Mouse (Mus musculus): ENCODE results near the gene Trmt1l.
A peak's percentile ranks its signal among the peaks of the same experiment; 100 is the strongest.

Gene Trmt1l

DNA sequence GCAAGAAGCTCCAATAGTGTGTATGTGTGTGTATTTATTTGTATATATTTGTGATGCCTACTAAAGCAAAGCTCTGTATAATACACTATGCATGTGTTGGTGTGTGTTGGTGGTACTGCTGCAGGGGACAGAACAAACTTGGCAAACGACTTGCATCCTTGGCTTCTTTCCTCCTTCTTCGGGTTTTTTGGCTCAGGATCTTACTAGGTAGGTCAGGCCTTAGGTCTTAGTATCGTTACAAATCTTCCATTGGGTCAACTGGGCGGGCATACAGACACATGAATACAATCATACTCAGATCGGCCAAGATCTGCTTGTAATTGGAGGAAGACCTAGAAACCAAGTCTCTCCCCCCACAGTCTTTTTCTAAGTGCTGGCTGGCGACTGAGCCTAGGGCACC lies 66.4 kb downstream of the Trmt1l start:
- DNase-seq (ENCODE audit: low spot score in 2 of 2) = no peak

DNA sequence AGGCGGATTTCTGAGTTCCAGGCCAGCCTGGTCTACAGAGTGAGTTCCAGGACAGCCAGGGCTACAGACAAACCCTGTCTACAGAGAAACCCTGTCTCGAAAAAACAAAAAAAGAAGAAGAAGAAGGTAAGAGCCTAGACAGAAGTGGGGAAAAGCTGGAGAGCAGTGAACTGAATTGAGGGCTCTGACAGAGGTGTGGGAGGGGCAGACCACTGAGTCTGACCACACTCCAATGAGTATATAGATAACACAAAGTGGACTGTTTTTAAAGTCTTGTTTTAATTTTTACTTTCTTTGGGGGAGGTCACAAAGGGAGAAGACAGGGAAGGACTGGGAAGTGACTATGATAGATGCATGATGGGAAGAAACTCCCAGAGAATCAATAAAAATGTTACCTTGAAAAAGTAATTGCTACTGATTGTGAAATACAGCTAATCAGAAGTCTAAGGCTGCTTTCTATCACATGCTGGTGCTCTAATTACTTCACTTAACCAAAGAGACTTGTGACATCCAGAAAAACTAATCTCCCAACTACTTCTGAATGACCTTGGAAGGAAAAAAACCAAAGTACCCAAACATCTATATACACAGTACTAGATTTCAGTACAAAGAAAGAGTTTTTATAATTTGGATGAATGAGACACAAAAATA lies 67.4 kb downstream of the Trmt1l start:
- DNase-seq (ENCODE audit: low spot score in 2 of 2) = no peak

DNA sequence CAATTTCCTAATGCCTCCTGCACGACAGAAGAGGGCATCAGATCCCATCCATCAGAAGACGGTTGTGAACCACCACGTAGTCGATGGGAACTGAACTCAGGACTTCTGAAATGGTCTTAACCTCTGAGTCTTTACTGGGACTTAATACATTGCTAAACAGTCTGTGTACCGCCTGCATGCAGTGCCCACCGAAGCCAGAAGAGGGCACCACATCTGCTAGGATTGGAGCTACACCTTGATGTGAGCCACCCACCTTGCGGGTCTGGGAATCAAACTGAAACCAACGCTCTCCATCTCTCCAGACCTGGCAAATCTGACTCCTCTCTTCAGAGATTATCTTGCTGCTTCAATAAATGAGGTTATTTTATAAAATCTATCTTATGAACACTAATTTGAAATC lies 68.7 kb downstream of the Trmt1l start:
- no peak for DNase-seq (ENCODE audit: low spot score in 2 of 2)

DNA sequence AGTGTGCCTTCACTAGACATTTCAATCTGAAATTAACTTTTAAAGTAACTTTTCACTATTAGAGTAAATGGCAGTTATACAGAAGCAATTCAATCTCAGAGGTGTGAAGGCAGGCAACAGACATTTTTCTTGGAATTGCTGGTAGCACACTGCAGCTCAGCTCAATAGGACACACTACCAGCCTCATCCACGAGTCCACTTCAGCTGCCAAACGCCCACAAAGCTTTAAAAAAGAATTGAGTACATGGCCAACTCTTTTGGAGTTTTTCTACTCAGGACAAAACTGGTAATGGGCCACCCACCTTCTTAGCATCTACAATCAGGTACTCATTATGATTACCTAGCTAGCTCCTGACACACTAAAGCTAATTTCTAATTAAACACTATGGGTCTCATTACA lies 69.6 kb downstream of the Trmt1l start:
- no peak for DNase-seq (ENCODE audit: low spot score in 2 of 2)

DNA sequence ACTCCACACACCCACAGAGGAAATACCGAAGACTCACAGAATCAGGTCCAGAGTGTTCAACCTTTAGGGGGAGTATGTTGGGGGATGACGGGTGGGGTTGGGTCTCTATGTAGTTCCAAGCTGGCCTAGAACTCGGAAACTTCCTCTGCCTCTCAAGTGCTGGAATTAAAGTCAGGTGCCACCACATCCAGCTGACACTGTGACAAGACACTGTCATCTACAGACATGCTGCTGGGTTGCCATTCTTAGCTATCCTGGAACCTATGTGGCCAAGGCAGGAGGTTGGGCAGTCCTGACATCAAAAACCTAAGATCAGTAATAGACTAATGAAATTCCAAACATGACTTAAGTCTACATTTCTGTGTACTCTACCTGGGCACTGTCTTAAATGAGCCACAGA lies 70.0 kb downstream of the Trmt1l start:
- DNase-seq (ENCODE audit: low spot score in 2 of 2) = no peak

DNA sequence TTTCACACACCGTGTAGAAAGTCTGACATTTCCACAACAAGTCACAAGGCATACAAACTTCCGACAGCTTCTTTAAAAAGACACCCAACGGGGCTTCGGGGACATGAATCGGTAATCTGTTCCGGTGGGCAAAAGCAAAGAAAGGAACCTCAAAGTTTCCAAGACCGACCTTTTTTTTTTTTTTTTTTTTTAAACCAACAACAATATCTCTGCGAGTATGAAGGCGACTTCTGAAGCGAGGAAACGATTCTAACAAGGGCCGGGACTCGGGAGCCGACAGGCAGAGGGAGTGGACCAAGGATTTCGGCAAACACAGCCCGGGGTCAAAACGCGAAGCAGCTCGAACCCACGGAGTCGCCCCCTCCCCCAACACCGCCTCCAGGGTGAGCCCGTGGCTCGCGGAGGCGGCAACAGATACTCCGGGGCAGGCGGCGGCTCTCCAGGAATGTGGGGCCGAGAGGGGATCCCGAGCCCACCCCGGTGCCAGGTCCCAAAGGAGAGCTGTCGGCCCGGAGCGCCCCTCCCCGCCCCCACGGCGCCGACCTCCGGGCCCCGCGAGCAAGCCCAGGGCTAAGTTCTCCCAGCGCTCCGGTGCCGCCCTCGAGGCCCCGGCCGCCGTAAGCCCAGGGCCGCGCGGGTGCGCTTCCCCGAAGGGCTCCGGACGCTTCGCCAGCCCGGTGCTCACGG lies 71.6 kb downstream of the Trmt1l start:
- peak; percentile 15 to 27 for DNase-seq (ENCODE audit: low spot score in 2 of 2)

DNA sequence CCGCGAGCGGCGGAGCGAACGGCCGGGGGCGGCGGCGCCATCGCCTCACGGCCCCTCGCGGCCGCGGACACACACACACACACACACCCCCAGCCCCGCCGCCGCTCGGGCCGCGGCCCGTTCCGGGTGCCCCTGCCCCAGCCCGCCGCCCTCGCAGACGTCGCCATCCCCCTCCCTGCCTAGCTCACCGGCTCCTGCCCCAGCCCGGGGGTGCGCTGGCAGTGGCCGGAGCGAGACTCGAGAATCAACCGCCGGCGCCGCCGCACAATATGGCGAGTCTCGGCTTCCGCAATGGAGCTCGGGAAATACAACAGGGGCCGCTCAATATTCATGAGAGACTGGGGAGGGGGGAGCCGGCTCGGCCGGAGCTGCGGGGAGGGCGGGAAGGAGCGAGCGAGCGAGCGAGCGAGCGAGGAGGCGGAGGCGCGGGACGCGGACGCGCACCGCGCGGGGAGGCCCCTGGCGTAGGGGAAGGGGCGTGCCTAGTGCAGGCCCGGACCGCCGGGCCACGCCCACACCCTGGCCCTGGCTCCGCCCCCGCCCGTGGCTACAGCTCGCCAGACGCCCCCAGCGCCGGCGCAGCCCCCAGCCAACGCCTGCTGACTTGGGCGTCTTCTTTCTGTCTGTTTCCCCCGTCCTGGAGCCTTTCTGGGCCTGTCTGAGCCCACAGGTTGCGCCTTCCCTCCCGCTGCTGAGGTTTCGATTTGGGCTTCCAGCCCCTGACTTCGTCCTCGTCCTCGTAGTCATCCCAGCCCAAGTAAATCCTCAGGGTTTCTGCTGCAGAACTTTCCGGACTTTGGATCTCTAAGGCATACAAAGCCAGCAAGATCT lies 72.4 kb downstream of the Trmt1l start, which contains the start of gene Rnf2:
Gene Rnf2, minus strand, starts transcription at position 425 of the 831 bp plus-strand sequence.
- DNase-seq (ENCODE audit: low spot score in 2 of 2) = peak; percentile 62 to 75

All from frontal cortex, postnatal 25 days (tissue).